Mouse (Mus musculus) neural tube, embryonic 10.5 days (tissue): ENCODE measurements at regions not wholly inside any gene's neighbourhood (a gene's known extent, or its start where the extent isn't known, plus 50 kb on each side); places are given as distances from the start of the nearest gene placed in this dataset.

Experiments
- DNase-seq: peaks from one replicate; pipeline ENCODE4 v3.0.0-alpha.2; 2017; ENCODE audit warnings: low spot score; ENCODE audit errors: extremely low spot score

GRCm38 (mm10) chr14:24769451-24769850, 282.5 kb downstream of the Rps24 start:
- DNase-seq, result no peak

GRCm38 (mm10) chr14:24770015-24770977, 283.4 kb downstream of the Rps24 start:
- DNase-seq, result peak; percentile 34

- DNase-seq, result no peak
These were observed 284.7 kb downstream of the Rps24 start for GRCm38 (mm10) chr14:24771663-24772062.

- no peak for DNase-seq
These were observed 285.2 kb downstream of the Rps24 start for GRCm38 (mm10) chr14:24772129-24772528.

- peak; percentile 92 for DNase-seq
These were observed 292.1 kb downstream of the Rps24 start for GRCm38 (mm10) chr14:24778748-24779630.

- no peak for DNase-seq
These were observed 294.7 kb downstream of the Rps24 start for GRCm38 (mm10) chr14:24781674-24782073.

- DNase-seq, result no peak
These were observed 297.0 kb downstream of the Rps24 start for GRCm38 (mm10) chr14:24783889-24784288.

- DNase-seq, result no peak
These were observed 298.5 kb downstream of the Rps24 start for GRCm38 (mm10) chr14:24785452-24785851.

- no peak for DNase-seq
These were observed 306.7 kb downstream of the Rps24 start for GRCm38 (mm10) chr14:24793375-24794285.

- DNase-seq, result no peak
These were observed 307.5 kb downstream of the Rps24 start for GRCm38 (mm10) chr14:24794359-24794845.

GRCm38 (mm10) chr14:24797494-24797893, 310.6 kb downstream of the Rps24 start:
- DNase-seq, result no peak

GRCm38 (mm10) chr14:24798066-24798465, 311.1 kb downstream of the Rps24 start:
- DNase-seq, result no peak

- DNase-seq, result no peak
These were observed 316.2 kb downstream of the Rps24 start for GRCm38 (mm10) chr14:24803001-24803655.

- peak; percentile 77 for DNase-seq
These were observed 320.1 kb downstream of the Rps24 start for GRCm38 (mm10) chr14:24807061-24807460.

- no peak for DNase-seq
These were observed 336.1 kb downstream of the Rps24 start for GRCm38 (mm10) chr14:24822876-24823567.

- DNase-seq, result no peak
These were observed 337.4 kb downstream of the Rps24 start for GRCm38 (mm10) chr14:24824351-24824750.

- DNase-seq, result no peak
These were observed 338.9 kb downstream of the Rps24 start for GRCm38 (mm10) chr14:24825722-24826386.

GRCm38 (mm10) chr14:24826471-24827337, 339.8 kb downstream of the Rps24 start:
- DNase-seq, result peak; percentile 57
